Mouse (Mus musculus): ENCODE measurements at regions not wholly inside any gene's neighbourhood (a gene's known extent, or its start where the extent isn't known, plus 50 kb on each side); places are given as distances from the start of the nearest gene placed in this dataset.

- Histone ChIP-seq H3K36me3 (no peaks in the 10 kb centered on the region), H3K4me2 (replicated peaks) (no peak overlapping the region), H3K9ac (replicated peaks) (no peak overlapping the region), H3K27ac (replicated peaks) (no peak overlapping the region), H3K4me1 (peaks cover 6% of the 10 kb centered on the region; the same call in 1 of the 2 replicates), H3K9me3 (no peaks in the 10 kb centered on the region), H3K27me3 (0 out of 2 replicates have a peak, but pooled peaks cover 5% of the 10 kb centered on the region), H3K4me3 (no peak overlapping the region)
- WGBS, result 36% methylated on average over 9 of the region's 9 CpGs
- no peak for ATAC-seq (replicated peaks)
Observed at GRCm38 (mm10) chr4:125439856-125440255, 50.6 kb upstream of the Grik3 start.

- H3K4me1 ChIP-seq, result peaks cover 3% of the 10 kb centered on the region; the same call in 1 of the 2 replicates
- H3K36me3 ChIP-seq, result no peaks in the 10 kb centered on the region
- H3K27ac ChIP-seq (replicated peaks), result no peak overlapping the region
- no peak overlapping the region for H3K4me3 ChIP-seq
- no peaks in the 10 kb centered on the region for H3K9me3 ChIP-seq
- H3K9ac ChIP-seq (replicated peaks), result no peak overlapping the region
- no peak overlapping the region for H3K4me2 ChIP-seq (replicated peaks)
- ATAC-seq (replicated peaks), result no peak
- WGBS, result 84% methylated on average over 13 of the region's 13 CpGs
- H3K27me3 ChIP-seq, result 0 out of 2 replicates have a peak, but pooled peaks cover 5% of the 10 kb centered on the region
Observed at GRCm38 (mm10) chr4:125437161-125437822, 53.2 kb upstream of the Grik3 start.

- no peak overlapping the region for H3K27ac ChIP-seq (replicated peaks)
- 30% methylated on average over 3 of the region's 3 CpGs for whole genome bisulfite sequencing
- no peaks in the 10 kb centered on the region for H3K4me1 ChIP-seq
- no peaks in the 10 kb centered on the region for H3K36me3 ChIP-seq
- no peaks in the 10 kb centered on the region for H3K9me3 ChIP-seq
- ATAC-seq (replicated peaks), result no peak
- no peak overlapping the region for H3K4me2 ChIP-seq (replicated peaks)
- no peaks in the 10 kb centered on the region for H3K27me3 ChIP-seq
- H3K4me3 ChIP-seq, result no peak overlapping the region
- no peak overlapping the region for H3K9ac ChIP-seq (replicated peaks)
Observed at GRCm38 (mm10) chr4:125433511-125433910, 57.0 kb upstream of the Grik3 start.

- Histone ChIP-seq H3K27ac (replicated peaks) (no peak overlapping the region), H3K27me3 (no peaks in the 10 kb centered on the region), H3K4me1 (no peaks in the 10 kb centered on the region), H3K36me3 (no peaks in the 10 kb centered on the region), H3K9me3 (no peaks in the 10 kb centered on the region), H3K9ac (replicated peaks) (no peak overlapping the region), H3K4me3 (no peak overlapping the region), H3K4me2 (replicated peaks) (no peak overlapping the region)
- ATAC-seq (replicated peaks), result no peak
Observed at GRCm38 (mm10) chr4:125431648-125432047, 58.9 kb upstream of the Grik3 start.

- no peaks in the 10 kb centered on the region for H3K27me3 ChIP-seq
- no peak overlapping the region for H3K4me2 ChIP-seq (replicated peaks)
- H3K9me3 ChIP-seq, result no peaks in the 10 kb centered on the region
- H3K27ac ChIP-seq (replicated peaks), result no peak overlapping the region
- no peaks in the 10 kb centered on the region for H3K36me3 ChIP-seq
- WGBS, result 72% methylated on average over 4 of the region's 4 CpGs
- H3K4me1 ChIP-seq, result no peaks in the 10 kb centered on the region
- no peak overlapping the region for H3K9ac ChIP-seq (replicated peaks)
- no peak overlapping the region for H3K4me3 ChIP-seq
- ATAC-seq (replicated peaks), result no peak
Observed at GRCm38 (mm10) chr4:125430845-125431244, 59.7 kb upstream of the Grik3 start.

- no peak overlapping the region for H3K4me2 ChIP-seq (replicated peaks)
- no peaks in the 10 kb centered on the region for H3K36me3 ChIP-seq
- H3K4me3 ChIP-seq, result no peak overlapping the region
- ATAC-seq (replicated peaks), result no peak
- H3K27ac ChIP-seq (replicated peaks), result no peak overlapping the region
- no peaks in the 10 kb centered on the region for H3K4me1 ChIP-seq
- H3K9ac ChIP-seq (replicated peaks), result no peak overlapping the region
- 77% methylated on average over 14 of the region's 14 CpGs for WGBS
- H3K27me3 ChIP-seq, result no peaks in the 10 kb centered on the region
- H3K9me3 ChIP-seq, result no peaks in the 10 kb centered on the region
Observed at GRCm38 (mm10) chr4:125428736-125429135, 61.8 kb upstream of the Grik3 start.

GRCm38 (mm10) chr4:125420561-125421241 is 69.8 kb upstream of the Grik3 start:
- H3K4me2 ChIP-seq (replicated peaks), result no peak overlapping the region
- no peak overlapping the region for H3K4me3 ChIP-seq
- H3K27ac ChIP-seq (replicated peaks), result no peak overlapping the region
- H3K27me3 ChIP-seq, result no peaks in the 10 kb centered on the region
- H3K4me1 ChIP-seq, result peaks cover 4% of the 10 kb centered on the region; the same call in 1 of the 2 replicates
- H3K9me3 ChIP-seq, result no peaks in the 10 kb centered on the region
- no peak overlapping the region for H3K9ac ChIP-seq (replicated peaks)
- H3K36me3 ChIP-seq, result no peaks in the 10 kb centered on the region
- no peak for ATAC-seq (replicated peaks)
- 38% methylated on average over 5 of the region's 5 CpGs for WGBS

GRCm38 (mm10) chr4:125419491-125420255 is 70.8 kb upstream of the Grik3 start:
- Histone ChIP-seq H3K27ac (replicated peaks) (no peak overlapping the region), H3K27me3 (no peaks in the 10 kb centered on the region), H3K9ac (replicated peaks) (no peak overlapping the region), H3K36me3 (no peaks in the 10 kb centered on the region), H3K9me3 (no peaks in the 10 kb centered on the region), H3K4me3 (no peak overlapping the region), H3K4me1 (peaks cover 4% of the 10 kb centered on the region; the same call in 1 of the 2 replicates), H3K4me2 (replicated peaks) (no peak overlapping the region)
- no peak for ATAC-seq (replicated peaks)
- 51% methylated on average over 12 of the region's 12 CpGs for WGBS

GRCm38 (mm10) chr4:125415308-125415707 is 75.2 kb upstream of the Grik3 start:
- no peak overlapping the region for H3K4me2 ChIP-seq (replicated peaks)
- no peak overlapping the region for H3K27ac ChIP-seq (replicated peaks)
- peaks cover 2% of the 10 kb centered on the region for H3K4me1 ChIP-seq
- ATAC-seq (replicated peaks), result no peak
- H3K4me3 ChIP-seq, result no peak overlapping the region
- no peaks in the 10 kb centered on the region for H3K27me3 ChIP-seq
- 15% methylated on average over 11 of the region's 11 CpGs for WGBS
- no peaks in the 10 kb centered on the region for H3K9me3 ChIP-seq
- no peaks in the 10 kb centered on the region for H3K36me3 ChIP-seq
- H3K9ac ChIP-seq (replicated peaks), result no peak overlapping the region

GRCm38 (mm10) chr4:125413833-125414719 is 76.4 kb upstream of the Grik3 start:
- H3K4me3 ChIP-seq, result no peak overlapping the region
- no peaks in the 10 kb centered on the region; the same call in 1 of the 2 replicates for H3K4me1 ChIP-seq
- H3K4me2 ChIP-seq (replicated peaks), result no peak overlapping the region
- no peaks in the 10 kb centered on the region for H3K27me3 ChIP-seq
- no peak overlapping the region for H3K9ac ChIP-seq (replicated peaks)
- H3K36me3 ChIP-seq, result no peaks in the 10 kb centered on the region
- peak; percentile 85 for ATAC-seq (replicated peaks)
- WGBS, result 77% methylated on average over 7 of the region's 7 CpGs
- H3K27ac ChIP-seq (replicated peaks), result no peak overlapping the region
- H3K9me3 ChIP-seq, result no peaks in the 10 kb centered on the region

GRCm38 (mm10) chr4:125410736-125411441 is 79.6 kb upstream of the Grik3 start:
- ATAC-seq (replicated peaks), result no peak
- peaks cover 16% of the 10 kb centered on the region for H3K4me1 ChIP-seq

More at GRCm38 (mm10) chr4:125410736-125411441, 79.6 kb upstream of the Grik3 start:
- Histone ChIP-seq H3K4me3 (no peak overlapping the region), H3K27me3 (no peaks in the 10 kb centered on the region), H3K27ac (replicated peaks) (no peak overlapping the region), H3K9ac (replicated peaks) (no peak overlapping the region), H3K9me3 (no peaks in the 10 kb centered on the region), H3K36me3 (no peaks in the 10 kb centered on the region), H3K4me2 (replicated peaks) (no peak overlapping the region)
- WGBS, result 28% methylated on average over 8 of the region's 8 CpGs

Data from forebrain, embryonic 15.5 days (tissue).